Comparison of ENCODE assay signal across 13 mouse cellular contexts in genomic region chr9:65640838-65641410, GRCm38 (mm10). TPM values are rescaled to one million over a fixed set of nuclear protein-coding genes. Genes with fewer than 3 reads are reported as not detected.
DNase-seq lines count a peak whose midpoint lies in the region; ATAC-seq lines count a peak whose summit lies in the region.
"Had no signal": no experiment of that assay in that cellular context is flagged by ENCODE, and none has a peak within 500 bp of the region (broad histone marks: within the 10 kb centered on the region; RNA-seq: fewer than 3 reads in every experiment).

No protein-coding gene starts in this region.

- peak overlapping the region; percentile 44 for H3K27ac ChIP-seq in heart, embryonic 16.5 days (ENCODE audit: low read length)
- no peak overlapping the region for H3K27ac ChIP-seq in neural tube, embryonic 11.5 days (ENCODE audit: low read depth, low read length)

- 15% methylated on average over 5 of the region's 5 CpGs for WGBS in heart, embryonic 16.5 days
- 6% methylated on average over 5 of the region's 5 CpGs for WGBS in neural tube, embryonic 11.5 days

- H3K4me3 ChIP-seq in megakaryocyte, embryonic 14.5 days (replicated peaks) = peak overlapping the region; percentile 70
- H3K4me3 ChIP-seq in heart, embryonic 16.5 days (ENCODE audit: low read length) = no peak overlapping the region
- H3K4me3 ChIP-seq in neural tube, embryonic 11.5 days (ENCODE audit: low read depth, low read length) = no peak overlapping the region

- no peak for ATAC-seq in megakaryocyte, adult 5-6 weeks (ENCODE audit: poor library complexity, severe bottlenecking)
- ATAC-seq in heart, embryonic 16.5 days (replicated peaks; ENCODE audit: extremely low read depth, insufficient read depth, low FRiP score) = no peak
- no peak for ATAC-seq in neural tube, embryonic 11.5 days (ENCODE audit: insufficient read depth, low FRiP score, low TSS enrichment)

- H3K4me1 ChIP-seq in megakaryocyte, embryonic 14.5 days = peaks cover 98% of the 10 kb centered on the region
- peaks cover 55% of the 10 kb centered on the region for H3K4me1 ChIP-seq in heart, embryonic 16.5 days (ENCODE audit: control insufficient read depth, insufficient read depth, low read length)
- peaks cover 6% of the 10 kb centered on the region; the same call in 1 of the 2 replicates for H3K4me1 ChIP-seq in neural tube, embryonic 11.5 days (ENCODE audit: control insufficient read depth, insufficient read depth, low read length)

- no peak overlapping the region; the same call in 1 of the 2 replicates for H3K9ac ChIP-seq in heart, embryonic 16.5 days (ENCODE audit: low read length)
- H3K9ac ChIP-seq in neural tube, embryonic 11.5 days (ENCODE audit: low read length) = no peak overlapping the region

- DNase-seq in adrenal gland, postnatal 14 days = peak; percentile 34
- no peak for DNase-seq in adrenal gland, postnatal 10 days
- peak; percentile 44 for DNase-seq in neural tube, embryonic 11.5 days (ENCODE audit: low spot score)
- no peak for DNase-seq in layer of hippocampus, adult 9-10 months (ENCODE audit: low spot score)
- DNase-seq in spleen, postnatal 36 days (ENCODE audit: low spot score in 2 of 2) = no peak
- DNase-seq: cerebellum, postnatal 25 days; gastrocnemius, postnatal 14 days; layer of hippocampus, postnatal 36 days; spleen, adult 18-20 months; thymus, postnatal 4 days had no signal

- peak overlapping the region; percentile 52 for H3K4me2 ChIP-seq in heart, embryonic 16.5 days (ENCODE audit: low read depth, low read length)
- H3K4me2 ChIP-seq in neural tube, embryonic 11.5 days (ENCODE audit: low read depth) = no peak overlapping the region

- H3K36me3 ChIP-seq in megakaryocyte, embryonic 14.5 days (replicated peaks; ENCODE audit: low read length) = peaks cover 76% of the 10 kb centered on the region
- no peaks in the 10 kb centered on the region for H3K36me3 ChIP-seq in heart, embryonic 16.5 days (ENCODE audit: control insufficient read depth, insufficient read depth)
- H3K36me3 ChIP-seq in neural tube, embryonic 11.5 days (ENCODE audit: control insufficient read depth, insufficient read depth, low read length) = no peaks in the 10 kb centered on the region

- no peaks in the 10 kb centered on the region for H3K9me3 ChIP-seq in megakaryocyte, embryonic 14.5 days
- no peaks in the 10 kb centered on the region for H3K9me3 ChIP-seq in heart, embryonic 16.5 days (replicated peaks; ENCODE audit: control insufficient read depth, low read length)
- no peaks in the 10 kb centered on the region for H3K9me3 ChIP-seq in neural tube, embryonic 11.5 days (ENCODE audit: control insufficient read depth, low read length)

- H3K27me3 ChIP-seq in megakaryocyte, embryonic 14.5 days (replicated peaks) = no peaks in the 10 kb centered on the region
- H3K27me3 ChIP-seq in heart, embryonic 16.5 days (ENCODE audit: control insufficient read depth, insufficient read depth, low read length) = no peaks in the 10 kb centered on the region
- H3K27me3 ChIP-seq in neural tube, embryonic 11.5 days (ENCODE audit: control insufficient read depth, insufficient read depth, low read length) = no peaks in the 10 kb centered on the region

RNA-seq across cellular contexts. Expression of gene Rbpms2, which starts 11.5 kb away (rescaled TPM):
- total RNA-seq in adrenal gland, postnatal 14 days (2021) = 61.0 and 61.5 TPM in 2 replicates
- total RNA-seq in adrenal gland, postnatal 10 days (2021) = 10 to 100 TPM; 49.7 to 61.5 TPM
- 500 and 536 TPM in 2 replicates for polyA plus RNA-seq in megakaryocyte, embryonic 14.5 days (2012; ENCODE audit: insufficient read depth, low replicate concordance)
- 0.45 TPM in 1 of 2 replicates, not detected in the other for total RNA-seq in megakaryocyte, adult 5-6 weeks (2015)
- total RNA-seq in megakaryocyte, adult 5-6 weeks (2017) = not detected in 2 replicates
- polyA plus RNA-seq in heart, embryonic 16.5 days (2015; fragmentation: Nextera tagmentation; extraction: Ambion mirVana) = 105 and 108 TPM in 2 replicates
- polyA plus RNA-seq in neural tube, embryonic 11.5 days (2014; fragmentation: Nextera tagmentation; extraction: Ambion mirVana) = 20.4 and 20.7 TPM in 2 replicates

RNA-seq across cellular contexts. Expression of gene Oaz2, which starts 26.9 kb away (rescaled TPM):
- 133 and 148 TPM in 2 replicates for total RNA-seq in adrenal gland, postnatal 14 days (2021)
- 100 to 1,000 TPM; 148 to 194 TPM for total RNA-seq in adrenal gland, postnatal 10 days (2021)
- polyA plus RNA-seq in megakaryocyte, embryonic 14.5 days (2012; ENCODE audit: insufficient read depth, low replicate concordance) = 27.7 and 31.8 TPM in 2 replicates
- 12.5 and 15.9 TPM in 2 replicates for total RNA-seq in megakaryocyte, adult 5-6 weeks (2015)
- 40.2 and 43.9 TPM in 2 replicates for total RNA-seq in megakaryocyte, adult 5-6 weeks (2017)
- polyA plus RNA-seq in heart, embryonic 16.5 days (2015; fragmentation: Nextera tagmentation; extraction: Ambion mirVana) = 299 and 313 TPM in 2 replicates
- polyA plus RNA-seq in neural tube, embryonic 11.5 days (2014; fragmentation: Nextera tagmentation; extraction: Ambion mirVana) = 254 and 263 TPM in 2 replicates

RNA-seq across cellular contexts. Expression of gene Pif1, which starts 54.0 kb away (rescaled TPM):
- 1.7 and 2.9 TPM in 2 replicates for total RNA-seq in adrenal gland, postnatal 14 days (2021)
- 1 to 10 TPM; 2.0 to 3.3 TPM for total RNA-seq in adrenal gland, postnatal 10 days (2021)
- 3.9 and 6.9 TPM in 2 replicates for polyA plus RNA-seq in megakaryocyte, embryonic 14.5 days (2012; ENCODE audit: insufficient read depth, low replicate concordance)
- total RNA-seq in megakaryocyte, adult 5-6 weeks (2015) = 12.1 and 12.6 TPM in 2 replicates
- total RNA-seq in megakaryocyte, adult 5-6 weeks (2017) = 12.7 and 16.9 TPM in 2 replicates
- 11.9 and 13.9 TPM in 2 replicates for polyA plus RNA-seq in heart, embryonic 16.5 days (2015; fragmentation: Nextera tagmentation; extraction: Ambion mirVana)
- polyA plus RNA-seq in neural tube, embryonic 11.5 days (2014; fragmentation: Nextera tagmentation; extraction: Ambion mirVana) = 10.2 and 11.1 TPM in 2 replicates

Comparison
In these comparisons a context has a peak if more than half of its experiments do, and no peak if none do; other contexts are left out.
1. DNase-seq: peak in adrenal gland, postnatal 14 days (single experiment) and neural tube, embryonic 11.5 days (single experiment); none in adrenal gland, postnatal 10 days (single experiment), layer of hippocampus, adult 9-10 months (single experiment) and spleen, postnatal 36 days (0 of 2).
2. RNA of gene Rbpms2, which starts 11.5 kb away (total RNA-seq): 49.7 to 61.5 TPM in adrenal gland, postnatal 10 days and 61.0 to 61.5 TPM in adrenal gland, postnatal 14 days; 0.45 TPM in megakaryocyte, adult 5-6 weeks; every median in the first group is over 10 times any median in the second.